In the genomic region with DNA sequence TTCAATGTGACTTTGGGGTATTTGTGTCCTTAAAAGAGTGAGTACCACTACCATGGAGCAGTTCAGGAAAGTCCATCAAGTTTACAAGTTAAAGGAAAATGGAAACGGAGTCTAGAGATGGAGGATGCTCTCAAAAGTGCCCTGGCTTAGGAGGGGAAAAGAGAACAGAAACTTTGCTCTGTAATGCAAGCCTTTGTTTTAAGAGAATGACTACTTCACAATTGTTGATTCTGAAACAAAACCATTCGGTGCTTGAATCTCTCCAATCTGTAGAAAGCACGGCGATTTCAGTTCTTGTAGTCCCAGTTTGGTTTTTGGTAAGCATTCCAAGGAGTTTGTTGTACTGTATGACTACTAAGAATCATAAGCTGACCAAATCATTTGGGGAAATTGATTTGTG, we compare ENCODE assay signal across 25 mouse cellular contexts.
"Had no signal": no experiment of that assay in that cellular context is flagged by ENCODE, and none has a peak within 500 bp of the region (broad histone marks: within the 10 kb centered on the region; RNA-seq: fewer than 3 reads in every experiment).

No protein-coding gene starts in this region.

- H3K36me3 ChIP-seq: embryonic facial prominence, embryonic 10.5 days; embryonic facial prominence, embryonic 12.5 days; embryonic facial prominence, embryonic 13.5 days; embryonic facial prominence, embryonic 15.5 days; forebrain, embryonic 10.5 days; forebrain, embryonic 12.5 days; forebrain, embryonic 15.5 days; heart, embryonic 10.5 days had no signal

- H3K27me3 ChIP-seq: embryonic facial prominence, embryonic 12.5 days; embryonic facial prominence, embryonic 13.5 days; embryonic facial prominence, embryonic 15.5 days; forebrain, embryonic 12.5 days; forebrain, embryonic 13.5 days; forebrain, embryonic 15.5 days had no signal

- H3K4me2 ChIP-seq: embryonic facial prominence, embryonic 12.5 days; embryonic facial prominence, embryonic 13.5 days; embryonic facial prominence, embryonic 15.5 days; forebrain, embryonic 12.5 days; forebrain, embryonic 13.5 days; forebrain, embryonic 15.5 days had no signal

- H3K9ac ChIP-seq: embryonic facial prominence, embryonic 12.5 days; embryonic facial prominence, embryonic 13.5 days; embryonic facial prominence, embryonic 15.5 days; forebrain, embryonic 12.5 days; forebrain, embryonic 13.5 days; forebrain, embryonic 15.5 days; forebrain, postnatal 0 days had no signal

- H3K4me1 ChIP-seq: embryonic facial prominence, embryonic 13.5 days; embryonic facial prominence, embryonic 15.5 days had no signal

- DNase-seq: cerebellum, adult 9-10 months; cerebellum, adult 9-11 months; cerebellum, postnatal 14 days; cerebellum, postnatal 25 days; cerebellum, postnatal 36 days; embryo, embryonic 11 days; forebrain, postnatal 0 days; gastrocnemius, adult 2 months; gastrocnemius, postnatal 10 days; gastrocnemius, postnatal 14 days; gastrocnemius, postnatal 25 days; gastrocnemius, postnatal 36 days; heart, adult 11 months; heart, adult 18-20 months; heart, adult 2 months had no signal

- H3K27ac ChIP-seq: embryonic facial prominence, embryonic 10.5 days; embryonic facial prominence, embryonic 12.5 days; embryonic facial prominence, embryonic 13.5 days; embryonic facial prominence, embryonic 15.5 days; forebrain, embryonic 10.5 days; forebrain, embryonic 12.5 days; forebrain, embryonic 13.5 days; forebrain, embryonic 15.5 days; gastrocnemius, adult 2 months; heart, adult 2 months; heart, embryonic 10.5 days had no signal

- H3K9me3 ChIP-seq: embryonic facial prominence, embryonic 10.5 days; embryonic facial prominence, embryonic 12.5 days; embryonic facial prominence, embryonic 13.5 days; embryonic facial prominence, embryonic 15.5 days; forebrain, embryonic 10.5 days; forebrain, embryonic 12.5 days; forebrain, embryonic 13.5 days; forebrain, embryonic 15.5 days; heart, embryonic 10.5 days had no signal

- H3K4me3 ChIP-seq: embryonic facial prominence, embryonic 10.5 days; embryonic facial prominence, embryonic 12.5 days; embryonic facial prominence, embryonic 13.5 days; embryonic facial prominence, embryonic 15.5 days; erythroblast, embryonic 14.5 days; forebrain, embryonic 10.5 days; forebrain, embryonic 12.5 days; forebrain, embryonic 13.5 days; forebrain, embryonic 15.5 days; gastrocnemius, adult 2 months; heart, adult 2 months; heart, embryonic 10.5 days had no signal
